Mouse (Mus musculus) midbrain, embryonic 14.5 days (tissue): ENCODE results near the gene Robo2. TPM values are rescaled to one million over a fixed set of nuclear protein-coding genes. Genes with fewer than 3 reads are reported as not detected.

Source experiments
- ATAC-seq: fragments of 200-750 bp; cut with Nextera tagmentation; 2 replicates; pipeline ENCODE4 v1.8.0; 2017; ENCODE audit warnings: moderate number of reproducible peaks, moderate library complexity; ENCODE audit not compliant: low FRiP score, low TSS enrichment
- DNase-seq: peaks from one replicate; pipeline ENCODE4 v3.0.0-alpha.2; 2015
- H3K27ac ChIP-seq: fragments of 300-500 bp; sonication (generic); replicated peaks from 2 replicates; pipeline ENCODE4 v1.5.1; 2014; ENCODE audit warnings: mild to moderate bottlenecking, low read depth, low read length, moderate library complexity
- H3K27me3 ChIP-seq: fragments of 300-500 bp; sonication (generic); 2 replicates; pipeline ENCODE4 v1.6.1; 2014; ENCODE audit warnings: low read length, control low read depth, mixed read lengths; ENCODE audit not compliant: control insufficient read depth, insufficient read depth
- H3K36me3 ChIP-seq: fragments of 300-500 bp; sonication (generic); 2 replicates; pipeline ENCODE4 v1.6.1; 2014; ENCODE audit warnings: low read length, control low read depth; ENCODE audit not compliant: control insufficient read depth, insufficient read depth
- H3K4me1 ChIP-seq: fragments of 300-500 bp; sonication (generic); 2 replicates; pipeline ENCODE4 v1.6.1; 2014; ENCODE audit warnings: mild to moderate bottlenecking, antibody characterized with exemption, low read length, control low read depth; ENCODE audit not compliant: control insufficient read depth, insufficient read depth
- H3K4me2 ChIP-seq: fragments of 300-500 bp; sonication (generic); 2 replicates; pipeline ENCODE4 v1.6.1; 2014; ENCODE audit warnings: mild to moderate bottlenecking, low read length, moderate library complexity
- H3K4me3 ChIP-seq: fragments of 300-500 bp; sonication (generic); replicated peaks from 2 replicates; pipeline ENCODE4 v1.5.1; 2014; ENCODE audit warnings: low read depth, low read length
- H3K9ac ChIP-seq: fragments of 300-500 bp; sonication (generic); replicated peaks from 2 replicates; pipeline ENCODE4 v1.6.1; 2014; ENCODE audit warnings: mild to moderate bottlenecking, low read length, moderate library complexity
- H3K9me3 ChIP-seq: fragments of 300-500 bp; sonication (generic); 2 replicates; pipeline ENCODE4 v1.6.1; 2016; ENCODE audit warnings: low read length, control low read depth, mixed read lengths; ENCODE audit not compliant: control insufficient read depth
- WGBS: fragments of 180-500 bp; shearing (Covaris S2); extraction: QIAGEN DNeasy Blood & Tissue Kit; methylation state at CpG from one replicate; pipeline ENCODE4 v1.1.7; 2014; 5-methylcytosine and 5-hydroxymethylcytosine counted together
- polyA plus RNA-seq: library from polyadenylated mRNA; unstranded; fragments of >200 nt; fragmentation: Nextera tagmentation; extraction: Ambion mirVana; gene quantifications from 2 replicates; pipeline ENCODE4 v1.2.1, GENCODE M21; 2014

Robo2 gene
- polyA plus RNA-seq, 1 experiment from 2014 or later: 123 TPM

GRCm38 (mm10) chr16:73896856-73897255, 514.8 kb downstream of the Robo2 start:
- Histone ChIP-seq H3K4me1 (0 out of 2 replicates have a peak, but pooled peaks cover 3% of the 10 kb centered on the region), H3K27ac (no peak overlapping the region), H3K27me3 (no peaks in the 10 kb centered on the region), H3K36me3 (no peaks in the 10 kb centered on the region), H3K4me2 (no peak overlapping the region), H3K9me3 (no peaks in the 10 kb centered on the region), H3K9ac (no peak overlapping the region), H3K4me3 (no peak overlapping the region)
- WGBS: 90% methylated on average over 11 of the region's 11 CpGs
- no peak for ATAC-seq
- no peak for DNase-seq

GRCm38 (mm10) chr16:73881911-73882310, 529.7 kb downstream of the Robo2 start:
- no peak overlapping the region for H3K27ac ChIP-seq
- no peak overlapping the region for H3K9ac ChIP-seq
- no peak for DNase-seq
- H3K4me1 ChIP-seq: no peaks in the 10 kb centered on the region
- no peaks in the 10 kb centered on the region for H3K36me3 ChIP-seq
- H3K9me3 ChIP-seq: no peaks in the 10 kb centered on the region
- H3K27me3 ChIP-seq: no peaks in the 10 kb centered on the region
- WGBS: 41% methylated on average over 1 of the region's 1 CpGs
- ATAC-seq: no peak
- H3K4me2 ChIP-seq: no peak overlapping the region
- no peak overlapping the region for H3K4me3 ChIP-seq

GRCm38 (mm10) chr16:73877973-73878372, 533.7 kb downstream of the Robo2 start:
- Histone ChIP-seq H3K4me1 (no peaks in the 10 kb centered on the region), H3K36me3 (no peaks in the 10 kb centered on the region), H3K4me3 (no peak overlapping the region), H3K27me3 (no peaks in the 10 kb centered on the region), H3K9me3 (no peaks in the 10 kb centered on the region), H3K27ac (no peak overlapping the region), H3K4me2 (no peak overlapping the region), H3K9ac (no peak overlapping the region)
- 70% methylated on average over 3 of the region's 3 CpGs for WGBS
- ATAC-seq (no peak), DNase-seq (peak; percentile 24)

- Histone ChIP-seq H3K36me3 (no peaks in the 10 kb centered on the region), H3K4me1 (no peaks in the 10 kb centered on the region), H3K9me3 (no peaks in the 10 kb centered on the region), H3K27me3 (no peaks in the 10 kb centered on the region), H3K4me2 (no peak overlapping the region), H3K9ac (no peak overlapping the region), H3K4me3 (no peak overlapping the region), H3K27ac (no peak overlapping the region)
- ATAC-seq (no peak), DNase-seq (no peak)
- 83% methylated on average over 2 of the region's 2 CpGs for WGBS
These were observed 536.6 kb downstream of the Robo2 start for GRCm38 (mm10) chr16:73874991-73875390.

GRCm38 (mm10) chr16:73873828-73874558, 537.6 kb downstream of the Robo2 start:
- WGBS: 94% methylated on average over 5 of the region's 5 CpGs
- H3K36me3 ChIP-seq: no peaks in the 10 kb centered on the region
- no peaks in the 10 kb centered on the region for H3K27me3 ChIP-seq
- H3K9me3 ChIP-seq: no peaks in the 10 kb centered on the region
- DNase-seq (no peak), ATAC-seq (no peak)
- no peak overlapping the region for H3K4me3 ChIP-seq
- no peak overlapping the region for H3K4me2 ChIP-seq
- H3K27ac ChIP-seq: no peak overlapping the region
- no peak overlapping the region for H3K9ac ChIP-seq
- no peaks in the 10 kb centered on the region for H3K4me1 ChIP-seq

GRCm38 (mm10) chr16:73870296-73870695, 541.3 kb downstream of the Robo2 start:
- Histone ChIP-seq H3K4me3 (no peak overlapping the region), H3K9ac (no peak overlapping the region), H3K27ac (no peak overlapping the region), H3K4me2 (no peak overlapping the region), H3K36me3 (no peaks in the 10 kb centered on the region), H3K9me3 (no peaks in the 10 kb centered on the region), H3K4me1 (no peaks in the 10 kb centered on the region), H3K27me3 (no peaks in the 10 kb centered on the region)
- DNase-seq: no peak
- no peak for ATAC-seq
- WGBS: 90% methylated on average over 5 of the region's 5 CpGs

- Histone ChIP-seq H3K4me2 (no peak overlapping the region), H3K9me3 (no peaks in the 10 kb centered on the region), H3K9ac (no peak overlapping the region), H3K27me3 (no peaks in the 10 kb centered on the region), H3K4me3 (no peak overlapping the region), H3K36me3 (no peaks in the 10 kb centered on the region), H3K27ac (no peak overlapping the region), H3K4me1 (0 out of 2 replicates have a peak, but pooled peaks cover 3% of the 10 kb centered on the region)
- ATAC-seq: no peak
- WGBS: 87% methylated on average over 7 of the region's 7 CpGs
- no peak for DNase-seq
These were observed 542.0 kb downstream of the Robo2 start for GRCm38 (mm10) chr16:73869527-73870212.

- no peaks in the 10 kb centered on the region for H3K27me3 ChIP-seq
- H3K36me3 ChIP-seq: no peaks in the 10 kb centered on the region
- no peak for ATAC-seq
- peak overlapping the region; percentile 18; the same call in 1 of the 2 replicates for H3K4me2 ChIP-seq
- H3K9me3 ChIP-seq: no peaks in the 10 kb centered on the region
- DNase-seq: peak; percentile 50
- no peak overlapping the region for H3K4me3 ChIP-seq
- 20% methylated on average over 9 of the region's 9 CpGs for WGBS
- H3K27ac ChIP-seq: 0 out of 2 replicates have a peak overlapping the region, but pooled peaks have one; percentile 9
- no peak overlapping the region for H3K9ac ChIP-seq
- peaks cover 13% of the 10 kb centered on the region; the same call in 1 of the 2 replicates for H3K4me1 ChIP-seq
These were observed 547.0 kb downstream of the Robo2 start for GRCm38 (mm10) chr16:73864625-73865024.
